ENCODE assay signal across 13 mouse cellular contexts in genomic region chr8:94534612-94535011, GRCm38 (mm10). TPM values are rescaled to one million over a fixed set of nuclear protein-coding genes. Genes with fewer than 3 reads are reported as not detected.
DNase-seq lines count a peak whose midpoint lies in the region; ATAC-seq lines count a peak whose summit lies in the region.
"Had no signal": no experiment of that assay in that cellular context is flagged by ENCODE, and none has a peak within 500 bp of the region (broad histone marks: within the 10 kb centered on the region; RNA-seq: fewer than 3 reads in every experiment).

No protein-coding gene starts in this region.

- peak overlapping the region; percentile 94 for H3K4me2 ChIP-seq in forebrain, embryonic 14.5 days (ENCODE audit: low read length)

- peaks cover 13% of the 10 kb centered on the region; the same call in 1 of the 2 replicates for H3K4me1 ChIP-seq in forebrain, embryonic 14.5 days (ENCODE audit: control insufficient read depth, insufficient read depth, low read length)

- H3K4me3 ChIP-seq in forebrain, embryonic 14.5 days (ENCODE audit: low read depth, low read length), result no peak overlapping the region
- H3K4me3 ChIP-seq: embryonic facial prominence, embryonic 15.5 days had no signal

- intact Hi-C loops in left cerebral cortex, postnatal 4 days (cut with DNase I), result loop anchor here (5.0 kb wide), 2 partner anchors 38 to 168 kb away; no protein-coding TSS in a partner anchor

- peak; percentile 35 for DNase-seq in adrenal gland, postnatal 10 days
- DNase-seq in adrenal gland, adult 18-20 months (ENCODE audit: low spot score in 2 of 2), result no peak
- DNase-seq in left cerebral cortex, postnatal 4 days, result peak; percentile 32
- DNase-seq in left cerebral cortex, adult 11 months (ENCODE audit: low spot score), result no peak
- no peak for DNase-seq in forebrain, embryonic 14.5 days (ENCODE audit: low spot score)
- DNase-seq in kidney, postnatal 36 days, result peak; percentile 57 to 71
- no peak for DNase-seq in thymus, adult 18-20 months
- DNase-seq in yolk sac, embryonic 10.5 days (ENCODE audit: low spot score), result no peak
- DNase-seq: cerebellum, adult 11-12 months; heart, adult 18-20 months; liver had no signal

- H3K9ac ChIP-seq in forebrain, embryonic 14.5 days (ENCODE audit: low read length), result no peak overlapping the region
- H3K9ac ChIP-seq: embryonic facial prominence, embryonic 15.5 days had no signal

- H3K36me3 ChIP-seq in forebrain, embryonic 14.5 days (ENCODE audit: control insufficient read depth, insufficient read depth, low read length), result no peaks in the 10 kb centered on the region
- H3K36me3 ChIP-seq: embryonic facial prominence, embryonic 15.5 days had no signal

- H3K27ac ChIP-seq in forebrain, embryonic 14.5 days (ENCODE audit: low read depth, low read length), result no peak overlapping the region
- H3K27ac ChIP-seq: embryonic facial prominence, embryonic 15.5 days; macrophage had no signal

- WGBS in forebrain, embryonic 14.5 days, result 42% methylated on average over 4 of the region's 4 CpGs

- H3K9me3 ChIP-seq in forebrain, embryonic 14.5 days (replicated peaks; ENCODE audit: control insufficient read depth, low read length), result no peaks in the 10 kb centered on the region
- H3K9me3 ChIP-seq: embryonic facial prominence, embryonic 15.5 days had no signal

- no peaks in the 10 kb centered on the region for H3K27me3 ChIP-seq in forebrain, embryonic 14.5 days (replicated peaks; ENCODE audit: control insufficient read depth, insufficient read depth, low read length)

- no peak for ATAC-seq in forebrain, embryonic 14.5 days

RNA-seq across cellular contexts. Expression of gene Cpne2, which starts 1.8 kb away (rescaled TPM):
- 10 to 100 TPM; 12.6 to 16.6 TPM for total RNA-seq in adrenal gland, postnatal 10 days (2021)
- total RNA-seq in adrenal gland, adult 18-20 months (2021), result 10 to 100 TPM; 14.7 to 18.5 TPM
- 10 to 100 TPM; 56.9 to 67.4 TPM for total RNA-seq in left cerebral cortex, postnatal 4 days (2021)
- polyA plus RNA-seq in forebrain, embryonic 14.5 days (2014; fragmentation: Nextera tagmentation; extraction: Ambion mirVana), result 18.0 and 26.0 TPM in 2 replicates

Comparison
In these comparisons a context has a peak if more than half of its experiments do, and no peak if none do; other contexts are left out.
1. DNase-seq: peak in adrenal gland, postnatal 10 days (single experiment), left cerebral cortex, postnatal 4 days (single experiment) and kidney, postnatal 36 days (2 of 2); none in adrenal gland, adult 18-20 months (0 of 2), left cerebral cortex, adult 11 months (single experiment), forebrain, embryonic 14.5 days (single experiment), thymus, adult 18-20 months (0 of 2) and yolk sac, embryonic 10.5 days (single experiment).